Mouse (Mus musculus) spleen, embryonic (tissue): Measurements from ENCODE around the gene Atp9a.

ENCODE experiments used
- CTCF ChIA-PET: fragments of 350-600 bp; sonication (Branson Sonifier 250); formaldehyde crosslinking; loops from one replicate; lab custom pipeline; 2022; lab: Charles Lee

Gene Atp9a

DNA sequence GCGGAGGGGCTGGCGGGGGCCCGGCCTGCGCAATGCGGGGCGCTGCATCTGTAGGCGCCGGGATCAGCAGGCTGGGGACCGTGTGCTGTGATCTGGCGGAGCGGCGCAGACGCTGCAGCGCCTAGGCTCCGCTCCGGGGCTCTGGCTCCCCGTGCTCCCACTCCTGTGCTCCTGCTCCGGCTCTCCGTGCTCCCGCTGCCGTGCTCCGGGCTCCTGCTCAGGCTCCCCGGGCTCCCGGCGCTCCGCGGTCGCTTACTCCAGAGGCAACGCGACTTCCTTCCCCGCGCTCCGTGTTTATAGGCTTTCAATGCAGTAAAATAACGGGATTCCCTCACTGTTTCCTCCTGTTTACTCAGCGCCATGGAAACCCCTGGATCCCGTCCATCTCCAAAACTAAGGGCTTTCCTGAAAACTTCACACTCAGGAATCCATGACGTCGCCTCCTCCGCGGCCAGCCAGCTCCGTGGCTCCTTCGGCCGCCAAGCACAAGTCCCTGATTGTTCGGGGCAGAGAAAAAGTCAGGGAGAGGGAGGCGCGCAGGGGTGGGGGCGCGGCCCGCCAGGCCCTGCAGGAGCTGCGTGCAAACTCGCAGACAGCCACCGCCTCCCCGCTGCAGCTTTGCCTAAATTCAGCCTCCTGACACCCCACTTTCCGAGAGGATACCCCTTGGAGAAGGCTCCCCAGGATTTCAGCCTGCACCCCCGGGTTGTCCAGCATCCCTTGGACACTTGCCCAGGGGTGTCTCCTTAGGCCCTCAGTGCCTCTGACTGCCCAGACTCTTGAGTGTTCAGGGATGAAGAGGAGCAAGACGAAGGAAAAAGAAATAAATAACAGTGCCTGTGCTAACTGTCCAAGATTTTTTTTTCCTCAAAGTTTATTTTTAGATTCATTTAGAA is 140.5 kb downstream of the Atp9a start, which contains the start of gene Nfatc2:
Gene Nfatc2 (minus strand): TSS at position 167 of the 896 bp plus-strand sequence.
- CTCF ChIA-PET = interaction anchor here (0.7 kb wide), 1 partner anchor 370 kb away, joined by 3 read pairs; no protein-coding TSS in a partner anchor

DNA sequence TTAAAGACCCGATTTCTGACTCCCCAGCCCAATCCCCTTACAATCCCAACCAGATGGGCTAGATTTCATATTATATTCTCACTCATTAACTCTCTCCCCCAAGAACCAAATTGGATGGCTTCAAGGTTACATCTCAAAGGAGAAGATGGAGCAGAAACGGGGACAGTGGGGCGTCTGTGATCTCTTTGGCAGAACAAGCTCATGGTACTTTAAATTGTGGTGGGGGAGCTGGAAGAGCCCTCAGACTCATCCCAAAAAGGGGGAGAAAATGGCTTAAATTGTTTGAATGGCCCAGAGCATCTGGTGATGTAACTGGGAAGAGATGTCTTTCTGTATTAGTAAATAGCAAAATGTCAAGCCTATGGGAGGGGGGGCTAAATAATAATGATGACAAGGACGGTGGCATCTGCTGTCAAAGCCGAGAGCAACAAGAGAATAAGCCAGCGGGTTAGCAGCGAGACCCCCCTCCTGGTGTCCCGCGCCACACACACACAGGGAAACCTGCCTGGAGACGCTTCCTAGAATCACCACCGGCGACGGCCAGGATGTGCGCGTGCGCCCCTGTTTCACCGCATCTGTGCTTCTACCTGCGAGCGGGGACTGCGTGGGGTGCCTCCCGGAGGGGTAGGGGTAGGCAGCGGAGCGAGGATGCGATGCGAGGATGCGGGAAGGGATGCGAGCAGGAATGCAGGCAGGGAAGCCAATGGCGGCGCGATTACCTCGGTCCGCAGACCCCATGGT is 141.3 kb downstream of the Atp9a start:
- CTCF ChIA-PET = no interaction called here

DNA sequence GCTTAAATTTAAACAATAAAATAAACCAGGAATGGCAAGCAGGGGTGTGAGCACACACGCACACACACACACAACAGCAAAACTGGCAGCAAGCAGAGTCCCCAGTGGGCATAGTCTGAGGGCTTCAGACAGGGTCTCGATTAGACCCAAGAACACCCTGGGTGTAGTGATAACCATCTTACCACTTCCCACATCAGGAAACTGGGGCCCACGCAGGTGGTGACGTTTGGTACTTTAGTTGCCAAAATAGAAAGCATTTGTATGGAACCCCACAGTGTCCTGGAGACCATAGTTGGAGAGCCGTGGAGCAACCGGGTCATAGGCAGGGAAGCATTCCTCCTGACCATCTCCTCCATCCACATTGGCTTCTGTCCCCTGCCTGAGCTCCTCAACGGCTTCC is 146.5 kb downstream of the Atp9a start:
- CTCF ChIA-PET = no interaction called here

DNA sequence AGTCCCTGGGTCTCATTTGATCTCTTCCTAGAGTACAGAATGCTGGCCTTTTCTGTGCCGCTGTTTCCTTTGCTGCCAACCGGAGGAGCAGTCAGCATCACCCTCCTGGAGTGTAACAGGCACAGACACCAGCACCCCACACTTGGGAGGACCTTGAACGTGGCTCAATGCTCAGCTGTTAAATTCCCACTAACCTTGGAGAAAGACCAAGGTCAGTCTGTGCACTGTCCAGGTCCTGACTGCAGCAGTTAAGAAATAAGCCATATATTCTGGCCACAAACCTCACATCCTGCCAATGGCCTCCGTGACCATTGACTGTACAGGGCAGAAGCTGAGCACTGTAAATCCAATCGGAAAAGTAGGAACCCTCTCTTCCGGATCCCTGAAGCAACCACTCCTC is 148.5 kb downstream of the Atp9a start:
- CTCF ChIA-PET = no interaction called here

DNA sequence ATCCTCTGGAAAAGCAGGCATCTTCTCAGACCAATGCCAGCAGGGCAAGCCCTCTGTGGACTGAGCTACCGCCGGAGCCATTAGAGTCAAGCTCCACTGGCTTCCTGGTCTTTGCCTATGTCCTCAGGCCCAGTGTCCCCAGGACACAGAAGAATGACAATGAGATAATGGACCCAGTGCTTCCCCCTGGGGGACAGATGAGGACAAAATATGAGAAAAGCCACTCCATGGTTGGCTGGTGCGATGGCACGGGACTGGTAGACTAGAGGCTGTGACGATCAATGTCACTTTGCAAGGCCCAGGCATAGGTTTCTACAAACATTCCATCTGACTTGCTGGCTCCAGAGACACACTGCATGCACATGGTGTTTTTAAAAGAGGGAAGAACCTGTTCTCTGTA is 149.2 kb downstream of the Atp9a start:
- CTCF ChIA-PET = interaction anchor here (0.6 kb wide), 1 partner anchor 54 kb away, joined by 3 read pairs; no protein-coding TSS in a partner anchor

DNA sequence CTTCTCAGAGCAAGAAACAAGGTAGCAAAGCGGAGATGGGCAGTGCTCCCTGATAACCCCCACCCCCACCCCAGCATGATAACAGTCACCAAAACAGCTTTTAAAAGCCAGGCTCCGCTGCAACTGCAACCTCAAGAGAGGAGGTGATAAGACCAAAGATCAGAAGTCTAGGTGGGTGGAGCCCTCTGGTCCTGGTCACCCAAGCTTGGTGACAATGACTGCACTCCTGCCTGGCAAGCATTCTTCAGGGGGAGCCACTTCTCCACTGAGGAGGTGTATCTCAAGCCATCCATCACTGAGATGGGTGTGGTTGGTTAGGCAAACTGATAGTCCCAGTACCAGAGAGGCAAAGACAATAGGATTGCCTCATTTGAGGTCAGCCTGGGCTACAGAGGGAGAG is 151.1 kb downstream of the Atp9a start:
- CTCF ChIA-PET = interaction anchor here (0.6 kb wide), 2 partner anchors 15 to 383 kb away, joined by 4 to 5 read pairs; no protein-coding TSS in a partner anchor

DNA sequence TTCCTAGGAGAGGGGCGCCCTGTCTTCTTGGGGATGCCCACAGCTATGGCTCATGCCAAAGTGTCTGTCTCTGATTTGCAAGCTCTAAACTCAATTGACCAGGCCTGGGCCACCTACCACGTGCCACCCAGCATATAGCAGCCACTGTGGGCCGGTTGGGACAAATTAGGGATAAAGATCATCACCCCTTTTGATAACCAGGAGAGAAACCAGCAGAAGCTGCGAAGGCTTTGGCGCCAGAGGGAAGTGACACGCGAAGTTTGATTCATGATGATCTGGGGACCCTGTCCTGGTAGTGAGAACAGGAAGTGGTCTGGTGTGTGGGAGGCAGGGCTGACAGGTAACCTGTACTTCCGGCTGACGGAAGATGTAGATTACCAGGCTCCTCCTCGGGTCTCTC is 151.7 kb downstream of the Atp9a start:
- CTCF ChIA-PET = no interaction called here

DNA sequence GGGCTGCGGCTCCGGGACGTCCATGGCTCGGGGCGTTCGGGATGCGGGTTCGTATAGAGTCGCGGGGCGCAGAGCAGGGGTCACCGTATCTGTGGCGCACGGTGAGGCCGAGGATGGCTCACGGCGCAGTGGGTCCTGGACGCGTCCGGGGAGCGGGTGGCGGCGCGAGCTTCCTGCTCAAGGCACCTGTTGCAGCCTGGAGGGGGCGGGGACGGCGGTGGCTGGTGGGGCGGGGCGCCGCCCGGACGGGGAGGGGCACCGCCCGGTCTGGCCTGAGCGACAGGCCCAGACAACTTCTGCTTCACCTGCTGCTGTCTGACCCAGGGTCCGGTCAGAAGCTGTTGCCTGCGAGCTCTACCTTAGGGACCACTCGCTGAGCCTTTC is 152.0 kb downstream of the Atp9a start:
- CTCF ChIA-PET = no interaction called here

DNA sequence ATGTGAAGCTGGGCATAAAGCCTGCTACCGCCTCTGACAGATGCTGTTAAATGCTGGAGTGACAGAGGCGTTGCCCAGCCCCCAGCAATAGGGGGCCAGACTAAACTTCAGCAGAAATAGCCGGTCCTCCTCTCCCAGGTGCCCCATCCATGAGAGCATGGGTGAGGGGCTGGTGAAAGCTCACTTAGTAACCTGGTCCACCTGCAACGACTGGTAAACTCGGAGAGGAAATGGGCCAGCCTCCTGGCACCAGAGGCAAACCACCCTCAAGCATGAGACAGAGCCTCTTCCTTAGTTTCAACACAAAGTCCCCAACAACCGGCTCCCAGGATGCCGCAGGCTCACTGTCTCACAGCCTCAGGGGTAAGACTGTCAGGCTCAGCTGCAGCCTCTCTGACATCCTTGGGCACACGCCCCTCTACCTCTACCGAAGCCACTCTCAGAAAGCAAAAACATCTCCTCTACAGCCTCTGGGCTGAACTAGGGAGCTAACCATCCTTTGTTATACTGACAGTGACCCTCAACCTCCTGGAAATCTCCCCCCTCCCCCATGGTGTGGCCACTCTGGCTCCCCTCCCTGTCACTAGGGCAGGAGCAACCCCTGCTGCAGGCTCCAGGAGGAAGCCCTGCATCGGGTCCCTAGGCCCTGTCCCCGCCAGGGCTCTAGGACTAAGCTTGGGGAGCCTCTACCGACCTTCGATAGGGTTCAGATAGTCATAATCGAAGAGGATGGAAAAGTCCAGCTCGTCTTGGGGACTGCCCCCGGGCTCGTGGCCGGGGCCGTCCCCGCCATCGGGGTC is 152.6 kb downstream of the Atp9a start:
- CTCF ChIA-PET = no interaction called here

DNA sequence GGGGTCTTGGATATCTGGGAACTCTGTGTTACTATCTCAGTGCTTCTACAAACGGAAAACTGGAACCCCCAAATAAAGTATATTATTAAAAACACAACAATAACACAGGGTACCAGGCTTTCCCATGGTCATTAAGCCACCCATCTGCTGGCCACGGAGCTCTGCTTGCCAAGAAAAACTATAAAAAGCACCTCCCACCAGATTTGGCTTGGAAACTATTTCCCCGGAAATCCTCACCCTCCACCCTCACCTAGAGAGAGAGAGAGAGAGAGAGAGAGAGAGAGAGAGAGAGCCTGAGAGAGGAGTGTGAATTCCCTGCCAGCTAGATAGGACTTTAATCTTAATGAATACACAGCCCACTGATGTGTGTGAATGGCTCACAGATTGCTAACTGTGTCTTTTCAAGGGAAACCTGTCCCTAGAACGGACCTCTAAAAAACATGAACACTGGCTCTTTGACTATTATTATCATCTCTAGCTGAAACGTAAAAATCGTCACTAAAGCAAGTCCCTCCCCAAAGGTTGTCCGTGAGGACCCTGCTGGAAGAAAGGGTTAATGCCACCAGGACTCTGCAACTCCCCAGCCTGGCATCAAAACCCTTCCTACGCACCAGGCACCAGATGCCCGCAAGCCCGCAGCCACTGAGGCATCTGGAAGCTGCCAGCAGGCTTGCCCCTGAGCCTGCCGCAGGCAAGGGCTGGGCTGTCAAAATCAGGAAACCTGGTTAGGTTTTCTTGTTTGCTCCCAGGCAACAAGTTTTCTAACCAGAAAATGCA is 153.4 kb downstream of the Atp9a start:
- CTCF ChIA-PET = no interaction called here

DNA sequence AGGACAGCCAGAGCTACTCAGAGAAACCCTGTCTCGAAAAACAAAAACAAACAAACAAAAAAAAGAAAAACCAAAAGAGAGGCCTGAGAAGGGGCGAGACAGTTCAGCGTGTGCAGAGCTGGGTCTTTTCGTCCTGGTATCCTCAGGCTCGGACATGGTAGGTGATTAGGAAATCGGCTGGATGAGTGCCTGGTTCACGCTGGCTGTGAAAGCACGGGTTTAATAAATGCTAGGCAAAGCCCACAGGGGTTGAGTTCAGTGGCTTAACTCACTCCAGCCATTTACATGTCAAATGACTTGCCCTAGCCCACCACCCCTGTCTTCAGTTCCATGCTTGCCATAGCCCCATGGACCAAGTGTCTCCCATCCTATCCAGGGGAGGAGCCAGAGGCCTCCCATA is 155.1 kb downstream of the Atp9a start:
- CTCF ChIA-PET = interaction anchor here (0.5 kb wide), 1 partner anchor 475 kb away, joined by 3 read pairs; no protein-coding TSS in a partner anchor

DNA sequence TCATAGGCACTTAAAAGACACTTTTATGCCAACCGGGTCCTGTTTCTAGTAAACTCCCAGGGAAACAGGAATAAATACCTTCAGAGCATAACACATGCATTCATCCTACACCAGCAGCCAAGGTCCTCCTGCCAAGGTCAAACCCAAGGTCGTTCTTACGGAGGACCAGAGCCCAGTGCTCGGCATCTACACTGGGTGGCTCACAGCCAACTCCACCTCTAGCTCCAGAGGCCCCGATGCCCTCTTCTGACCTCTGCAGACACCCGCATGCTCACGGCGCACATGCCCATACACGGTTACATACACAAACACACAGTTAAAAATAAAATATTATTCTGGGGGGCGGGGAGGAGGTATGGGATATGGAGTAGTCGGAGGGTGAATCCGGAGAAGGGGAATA is 155.7 kb downstream of the Atp9a start:
- CTCF ChIA-PET = no interaction called here

DNA sequence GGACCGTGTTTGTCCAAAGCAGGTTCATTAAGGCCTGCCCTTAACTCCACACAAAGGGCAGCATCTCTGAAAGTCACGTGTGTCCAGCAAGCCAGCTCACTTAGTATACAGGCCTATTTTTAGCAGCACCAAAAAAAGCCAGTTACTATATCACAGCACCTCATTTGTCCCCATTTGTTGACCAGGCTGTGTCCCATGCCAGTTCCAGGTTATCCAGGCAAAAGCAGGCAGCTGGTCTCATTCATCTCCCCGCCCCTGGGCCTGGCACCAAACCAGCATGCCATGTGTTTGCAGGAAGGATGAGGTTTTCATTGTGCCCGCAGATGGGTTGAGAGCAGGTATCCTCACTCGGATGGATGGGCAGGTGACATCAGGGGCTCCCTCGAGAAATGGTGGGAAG is 157.4 kb downstream of the Atp9a start:
- CTCF ChIA-PET = interaction anchor here (0.8 kb wide), 1 partner anchor 20 kb away, joined by 3 read pairs; no protein-coding TSS in a partner anchor
